Mouse (Mus musculus) layer of hippocampus, postnatal 14 days (tissue): ENCODE results near the gene Kmt5b. TPM values are rescaled to one million over a fixed set of nuclear protein-coding genes. Genes with fewer than 3 reads are reported as not detected.

ENCODE experiments used
- DNase-seq, 2 experiments: peaks; one replicate each; pipeline ENCODE4 v3.0.0; 2021 to 2022; ENCODE audit warnings: low spot score in 2 of 2, mixed read lengths in 1 of 2
- total RNA-seq, 2 experiments: library from RNA; stranded (reverse); gene quantifications; 2 replicates each; pipeline ENCODE4 v1.2.3; 2021

The Kmt5b gene
- total RNA-seq, 2 experiments from 2014 or later, result 59.0 to 61.5 TPM

DNA sequence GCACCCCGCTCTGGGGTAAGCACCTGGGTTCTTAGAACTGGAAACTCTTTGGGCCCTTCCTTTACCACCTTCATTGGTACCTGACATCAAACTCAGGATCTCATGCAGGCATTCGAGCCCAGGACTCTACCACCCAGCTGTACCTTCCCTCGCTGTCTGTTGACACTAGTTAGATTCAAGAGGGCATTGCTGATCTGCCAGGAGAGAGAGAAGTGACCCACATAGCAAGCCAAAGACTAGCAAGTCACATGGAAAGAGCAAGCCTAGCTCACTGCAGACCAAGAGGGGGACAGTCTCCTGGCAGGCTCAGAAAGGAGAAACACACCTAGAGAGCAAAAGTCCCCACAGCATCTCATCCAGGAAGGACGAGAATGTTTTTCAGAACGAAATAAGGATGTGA is 73.5 kb downstream of the Kmt5b start:
- no peak for DNase-seq

DNA sequence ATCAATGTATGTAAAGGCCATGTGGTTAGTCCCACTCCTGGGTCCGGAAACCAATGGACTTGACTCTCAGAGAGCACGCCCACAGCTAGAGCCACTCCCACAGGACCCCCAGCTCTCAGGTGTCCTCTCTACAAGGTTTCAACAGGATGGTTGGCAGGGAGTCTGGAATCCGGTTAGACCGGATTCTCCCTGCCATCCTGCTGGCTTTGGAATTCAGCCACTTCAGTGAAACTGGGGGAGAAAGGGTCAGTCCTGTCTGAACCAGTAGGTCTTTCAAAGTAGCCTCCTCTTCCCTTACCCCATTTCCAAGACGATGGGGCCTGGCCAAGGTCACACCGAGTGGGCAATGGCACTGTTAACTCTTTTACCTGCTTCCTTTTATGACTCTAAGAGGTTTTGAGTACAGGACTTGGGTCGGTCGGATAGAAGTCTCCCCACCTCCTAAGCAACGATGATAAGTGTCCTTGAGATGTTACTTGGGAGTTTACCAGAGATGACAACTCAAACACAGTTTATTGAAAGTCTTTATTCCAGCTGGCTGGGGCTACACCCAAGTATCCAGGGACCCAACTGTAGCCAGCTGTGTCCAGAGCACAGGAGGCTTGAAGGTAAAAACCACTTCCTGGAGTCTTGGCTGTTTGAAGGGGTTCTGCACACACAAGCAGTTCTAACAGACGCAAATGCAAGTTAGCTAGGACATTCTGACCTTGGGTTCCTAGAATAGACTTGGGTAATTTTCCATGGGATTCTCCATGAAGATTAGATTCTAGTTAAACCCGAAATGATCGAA is 75.3 kb downstream of the Kmt5b start:
- DNase-seq, result no peak

DNA sequence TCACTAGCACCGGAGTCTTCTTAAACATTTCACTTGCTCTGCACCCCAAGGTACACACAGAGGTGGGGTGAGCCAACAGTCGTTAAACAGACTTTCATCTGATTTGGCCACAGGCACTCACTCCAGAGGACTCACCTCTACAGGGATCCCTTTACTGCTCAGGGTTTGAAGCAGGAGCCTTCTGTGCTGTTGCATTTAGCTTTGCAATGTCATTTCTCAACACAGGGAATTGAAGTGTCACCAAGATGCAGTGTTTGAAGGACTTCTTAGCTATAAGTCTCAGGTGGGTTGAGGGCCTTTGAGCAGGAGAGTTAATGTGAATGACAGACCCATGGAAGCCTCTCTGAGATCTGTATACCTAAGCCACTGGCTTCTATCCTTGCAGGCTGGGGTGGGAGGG is 76.4 kb downstream of the Kmt5b start:
- no peak for DNase-seq

DNA sequence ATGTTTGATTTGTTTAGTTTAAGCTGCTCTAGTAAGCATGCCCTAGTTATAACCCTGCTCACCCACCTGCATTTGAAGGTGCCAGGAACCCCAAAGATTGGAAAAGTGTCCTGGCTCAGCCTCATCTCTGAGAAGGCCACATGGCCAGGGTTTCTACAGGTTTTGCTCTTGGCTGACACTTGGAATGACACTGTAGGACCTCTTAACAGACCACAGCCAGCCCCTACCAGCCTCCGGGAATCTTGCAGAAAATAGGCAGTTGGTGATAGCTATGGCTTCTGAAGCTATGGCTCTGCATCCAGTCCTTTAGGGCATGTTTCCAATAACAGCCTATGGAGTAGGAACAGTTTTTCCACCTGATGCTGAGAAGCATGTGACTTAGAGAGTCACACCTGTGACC is 77.6 kb downstream of the Kmt5b start:
- DNase-seq, result no peak

DNA sequence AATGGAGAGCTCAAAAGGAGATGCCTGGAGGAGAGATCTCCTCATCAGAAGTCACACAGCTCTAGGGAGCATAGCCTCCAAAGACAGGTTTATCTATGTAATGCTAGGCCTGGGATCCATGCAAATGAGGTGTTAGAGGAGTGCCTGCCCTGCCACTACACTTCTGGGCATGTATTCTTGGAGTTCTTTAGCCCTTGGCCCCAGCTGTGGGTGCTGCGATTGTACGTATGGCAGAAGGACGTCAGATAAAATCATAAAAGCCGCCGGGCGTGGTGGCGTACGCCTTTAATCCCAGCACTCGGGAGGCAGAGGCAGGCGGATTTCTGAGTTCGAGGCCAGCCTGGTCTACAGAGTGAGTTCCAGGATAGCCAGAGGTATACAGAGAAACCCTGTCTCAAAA is 78.1 kb downstream of the Kmt5b start:
- DNase-seq, result no peak

DNA sequence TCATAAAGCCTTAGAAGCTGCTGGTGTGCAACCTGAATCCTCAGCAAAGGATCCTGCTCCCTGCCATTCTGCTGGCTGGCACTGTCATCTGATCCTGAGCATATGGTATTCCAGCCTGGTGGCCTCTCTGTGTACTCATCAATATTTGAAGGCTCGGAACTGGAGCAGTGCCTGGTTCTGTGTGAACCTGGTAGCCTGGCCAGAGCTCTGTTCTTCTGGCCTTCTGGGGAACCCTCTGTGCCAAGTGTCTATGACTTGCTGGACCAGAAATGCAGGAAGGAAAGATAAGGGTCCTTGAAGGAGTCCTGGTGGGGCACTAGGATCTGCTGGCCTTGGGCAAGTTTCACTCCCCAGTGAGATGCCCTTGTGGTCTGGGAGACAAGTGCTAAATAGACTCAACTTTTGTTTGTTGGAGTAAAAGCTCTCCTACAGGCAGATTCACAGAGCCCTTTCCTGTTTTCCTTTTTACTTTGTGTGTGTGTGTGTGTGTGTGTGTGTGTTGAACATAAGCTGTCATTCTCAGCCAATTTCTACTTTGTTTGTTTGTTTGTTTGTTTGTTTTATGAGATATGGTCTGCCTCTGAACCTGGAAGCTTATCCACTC is 78.7 kb downstream of the Kmt5b start:
- peak in 1 of 2 experiments; percentile 28 for DNase-seq

DNA sequence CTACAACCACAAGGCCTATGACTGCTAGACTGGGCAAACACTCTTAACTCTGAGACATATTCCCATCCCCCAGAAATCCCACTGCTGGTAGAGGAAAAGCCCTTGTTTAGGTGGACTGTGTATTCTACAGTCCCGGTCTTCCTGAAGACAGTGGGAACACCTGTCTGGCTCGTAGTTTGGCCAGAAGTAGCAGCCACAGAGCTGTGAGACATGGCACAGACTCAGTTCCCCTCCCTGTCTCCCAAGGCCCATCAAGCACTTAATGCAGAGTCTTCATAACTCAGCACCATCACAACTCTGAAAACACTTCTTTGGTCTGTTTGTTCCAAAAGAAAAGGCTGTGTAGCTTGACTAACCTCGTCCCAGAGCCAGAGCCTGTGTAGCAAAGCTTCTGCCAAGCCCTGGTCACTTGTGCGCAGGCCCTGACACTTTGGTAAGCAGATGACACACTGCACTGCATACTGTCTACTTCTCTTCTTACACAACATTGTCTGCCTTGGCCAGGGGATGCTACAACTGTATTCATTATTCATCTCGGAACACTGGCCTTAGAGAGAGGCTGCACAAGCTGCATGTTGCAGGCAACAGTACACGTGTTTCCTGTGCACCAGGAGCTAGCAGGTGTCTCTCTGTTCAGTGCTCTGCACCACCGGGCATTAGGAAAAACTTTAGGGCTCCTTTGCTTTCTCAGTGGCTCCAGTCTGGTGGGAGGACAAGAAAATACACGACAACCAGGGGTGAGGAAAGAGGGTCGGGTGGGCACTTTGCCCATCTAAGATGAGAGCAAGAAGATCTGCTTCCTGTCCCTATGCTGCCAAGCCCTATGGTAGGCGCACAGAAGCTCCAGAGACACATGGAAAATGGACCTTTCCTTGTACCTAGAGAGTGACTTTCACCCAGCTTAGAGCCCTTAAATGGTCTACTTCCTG is 79.7 kb downstream of the Kmt5b start:
- DNase-seq, result no peak

DNA sequence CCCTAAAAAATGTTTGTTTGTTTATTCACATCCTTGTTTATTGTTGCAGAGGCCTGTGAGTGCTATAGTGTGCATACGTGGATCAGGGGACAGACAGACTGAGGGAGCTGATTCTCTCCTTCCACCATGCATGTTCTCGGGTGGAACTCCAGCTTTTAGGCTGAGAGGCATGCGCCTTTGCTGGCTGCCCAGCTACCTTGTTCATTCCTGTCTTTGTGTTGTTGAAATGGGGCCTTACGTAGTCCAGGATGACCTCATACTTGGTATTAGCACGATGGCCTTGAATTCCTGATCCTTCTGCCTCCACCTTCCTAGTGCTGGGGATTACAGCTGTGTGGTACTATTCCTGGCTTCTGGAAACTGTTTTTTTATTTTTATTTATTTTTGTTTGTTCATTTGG is 80.5 kb downstream of the Kmt5b start:
- DNase-seq, result no peak

DNA sequence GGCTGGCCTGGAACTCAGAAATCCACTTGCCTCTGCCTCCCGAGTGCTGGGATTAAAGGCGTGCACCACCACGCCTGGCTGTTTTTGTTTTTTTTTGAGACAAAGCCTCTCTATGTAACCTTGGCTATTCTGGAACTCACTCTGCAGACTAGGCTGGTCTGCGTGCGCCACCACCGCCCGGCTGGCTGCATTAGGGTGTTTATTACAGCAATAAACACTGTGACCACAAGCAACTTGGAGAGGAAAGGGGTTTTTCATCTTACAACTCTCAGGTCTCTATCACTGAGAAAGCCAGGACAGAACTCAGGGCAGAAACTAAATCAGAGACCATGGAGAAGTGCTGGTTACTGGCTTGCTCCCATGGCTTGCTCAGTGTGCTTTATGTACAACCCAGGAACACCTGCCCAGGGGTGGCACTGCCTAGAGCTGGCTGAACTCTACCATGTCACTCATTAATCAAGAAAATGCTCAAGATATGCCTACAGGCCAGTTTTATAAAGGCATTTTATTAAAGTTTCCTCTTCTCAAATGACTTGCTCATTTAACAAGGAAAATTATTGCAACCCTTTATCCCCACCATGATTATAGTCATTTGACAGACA is 81.1 kb downstream of the Kmt5b start:
- no peak for DNase-seq

DNA sequence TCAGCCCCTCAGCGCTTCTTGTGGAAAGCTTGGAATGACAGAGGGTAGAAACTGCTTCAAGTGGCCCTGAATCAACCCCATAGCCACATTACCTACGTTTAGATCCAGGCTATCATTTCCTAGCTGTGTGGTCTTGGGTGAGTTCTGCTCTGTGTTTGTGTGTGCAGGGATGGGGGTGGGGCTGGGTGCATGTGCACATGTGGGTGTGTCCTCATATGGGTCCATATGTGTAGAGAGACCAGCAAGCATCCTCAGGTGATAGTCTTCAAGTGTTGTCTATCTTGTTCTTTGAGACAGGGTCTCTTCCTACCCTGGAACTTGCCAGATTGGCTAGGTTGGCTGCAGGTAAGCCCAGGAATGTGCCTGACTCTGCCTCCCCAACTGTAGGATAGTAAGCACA is 82.0 kb downstream of the Kmt5b start:
- no peak for DNase-seq

DNA sequence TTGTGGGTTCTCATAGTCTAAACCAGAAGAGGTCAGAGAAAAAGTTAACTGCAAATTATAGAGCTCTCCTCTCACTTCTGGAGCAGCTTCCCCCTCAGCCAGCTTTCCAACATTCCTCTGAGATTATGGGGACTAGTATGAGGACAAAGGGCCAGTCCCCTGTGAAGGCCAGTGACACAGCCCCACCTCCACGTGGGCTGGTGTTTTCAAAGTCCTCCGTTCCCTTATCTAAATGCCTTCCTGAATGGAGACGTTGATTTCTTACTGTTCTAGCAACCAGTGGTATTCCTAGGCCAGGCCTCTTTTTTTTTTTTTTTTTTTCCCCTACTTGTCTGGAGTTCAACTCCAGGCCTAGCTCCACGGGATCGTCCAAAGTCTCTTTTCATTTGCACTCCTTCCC is 82.9 kb downstream of the Kmt5b start:
- no peak for DNase-seq

DNA sequence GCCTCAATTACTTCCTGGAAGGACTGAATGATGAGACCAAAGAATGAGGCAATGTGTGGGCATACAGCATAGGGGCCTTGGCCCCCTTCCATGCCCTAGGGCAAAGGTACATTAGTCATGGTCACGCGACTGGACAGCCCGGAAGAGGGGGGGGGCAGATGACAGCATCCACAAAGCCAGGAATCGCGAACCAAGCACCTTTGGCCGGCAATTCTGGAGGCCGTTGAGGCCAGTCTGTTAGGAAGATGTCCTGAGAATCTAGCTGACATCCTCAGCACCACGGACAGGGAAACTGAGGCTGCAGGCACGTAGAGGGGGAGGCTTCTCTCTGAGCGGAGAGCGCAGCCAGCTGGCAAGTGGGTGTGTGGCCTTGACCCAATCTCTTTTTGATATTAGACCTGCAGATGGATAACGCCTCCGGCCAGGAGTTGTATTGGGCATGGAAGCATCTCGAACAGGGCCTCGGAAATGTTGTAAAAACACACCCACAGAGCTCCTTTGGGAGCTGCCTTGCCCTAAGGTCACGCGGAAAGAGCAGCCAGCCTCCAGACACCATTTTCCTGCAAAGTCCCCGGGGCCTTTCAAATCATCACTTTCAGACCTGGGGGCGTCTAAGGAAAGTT is 83.7 kb downstream of the Kmt5b start:
- DNase-seq, result peak in 1 of 2 experiments; percentile 24

DNA sequence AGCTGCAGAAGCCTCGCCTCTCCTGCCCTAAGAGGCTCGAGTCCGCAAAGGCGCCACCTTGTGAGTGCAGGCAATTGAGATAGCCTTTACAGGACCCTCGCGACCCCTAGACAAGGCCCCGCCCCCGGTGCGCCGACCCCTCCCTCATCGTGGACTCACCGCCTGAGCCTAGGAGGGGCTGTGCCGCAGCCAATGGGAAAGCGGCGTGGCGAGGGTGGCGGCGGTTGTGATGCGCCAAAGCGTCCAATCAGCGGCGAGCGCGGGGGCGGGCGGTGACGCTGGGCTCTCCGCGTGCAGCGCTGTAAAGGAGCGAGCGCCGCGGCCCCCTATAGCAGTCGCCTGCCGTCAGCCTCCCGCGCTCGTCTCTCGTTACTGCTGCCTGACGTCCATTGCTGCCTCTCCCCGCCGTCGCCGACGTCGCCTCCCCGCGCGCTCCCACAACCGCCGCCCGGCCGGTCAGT is 84.3 kb downstream of the Kmt5b start, which contains the start of gene Chka:
TSS of gene Chka (plus strand) at position 272 of the 461 bp plus-strand sequence.
- peak; percentile 97 to 98 for DNase-seq

DNA sequence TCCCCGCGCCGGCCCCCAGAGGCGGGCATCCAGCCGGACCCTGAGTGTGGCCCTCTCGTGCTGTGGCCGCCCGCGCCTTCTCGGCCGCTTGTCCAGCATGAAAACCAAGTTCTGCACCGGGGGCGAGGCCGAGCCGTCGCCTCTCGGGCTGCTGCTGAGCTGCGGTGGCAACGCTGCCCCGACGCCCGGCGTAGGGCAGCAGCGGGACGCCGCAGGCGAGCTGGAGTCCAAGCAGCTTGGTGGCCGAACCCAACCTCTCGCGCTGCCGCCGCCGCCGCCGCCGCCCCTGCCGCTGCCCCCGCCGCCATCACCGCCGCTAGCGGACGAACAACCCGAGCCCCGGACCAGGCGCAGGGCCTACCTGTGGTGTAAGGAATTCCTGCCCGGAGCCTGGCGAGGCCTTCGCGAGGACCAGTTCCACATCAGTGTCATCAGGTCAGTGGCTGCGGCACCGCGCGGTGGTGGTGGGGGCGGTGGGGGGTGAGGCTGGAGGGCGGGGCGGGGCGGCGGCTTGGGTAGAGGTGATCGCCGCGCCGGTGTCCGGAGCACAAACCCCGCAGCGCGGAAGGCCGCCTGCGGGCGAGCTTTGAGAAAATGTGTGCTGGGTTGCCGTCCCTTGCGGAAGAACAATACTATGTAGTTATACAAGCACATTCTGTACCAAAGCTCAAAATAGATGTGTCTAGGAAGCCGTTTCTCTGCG is 84.9 kb downstream of the Kmt5b start:
- peak in 1 of 2 experiments; percentile 50 for DNase-seq

DNA sequence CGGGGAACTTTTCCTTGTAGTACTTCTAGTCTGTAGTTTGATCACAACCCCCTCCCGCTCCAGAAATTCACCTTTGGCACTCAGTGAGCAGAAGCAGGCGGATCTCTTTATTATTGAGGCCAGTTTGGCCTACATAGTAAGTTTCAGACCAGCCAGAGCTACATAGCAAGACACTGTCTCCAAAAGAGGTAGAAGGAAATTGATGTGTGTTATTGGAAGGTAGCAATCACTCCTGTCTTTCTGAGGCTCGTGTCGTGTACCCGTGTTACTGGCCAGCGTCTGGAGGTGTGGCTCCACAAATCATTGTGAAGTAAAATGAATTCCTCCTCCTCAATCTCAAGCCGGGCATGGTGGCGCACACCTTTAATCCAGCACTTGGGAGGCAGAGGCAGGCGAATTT is 85.9 kb downstream of the Kmt5b start:
- no peak for DNase-seq

DNA sequence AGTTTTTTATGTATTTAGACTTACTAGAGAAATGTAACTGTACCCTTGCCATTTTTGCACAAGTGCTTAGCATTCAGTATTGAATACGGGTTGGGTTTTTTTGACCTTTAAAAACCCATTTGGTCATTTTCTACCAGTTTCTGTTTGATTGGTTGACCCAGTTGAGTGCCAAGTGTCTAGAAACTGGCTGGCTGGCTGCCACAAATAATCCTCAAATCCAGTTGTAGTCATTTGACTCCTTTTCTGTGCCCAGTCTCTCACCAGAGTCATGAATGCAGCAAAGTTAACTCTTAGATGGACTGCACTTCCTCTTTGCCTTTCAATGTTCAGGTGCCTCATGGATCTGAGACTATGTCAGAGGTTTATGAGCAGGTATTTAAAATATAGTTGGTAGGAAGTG is 86.7 kb downstream of the Kmt5b start:
- peak in 1 of 2 experiments; percentile 40 for DNase-seq

DNA sequence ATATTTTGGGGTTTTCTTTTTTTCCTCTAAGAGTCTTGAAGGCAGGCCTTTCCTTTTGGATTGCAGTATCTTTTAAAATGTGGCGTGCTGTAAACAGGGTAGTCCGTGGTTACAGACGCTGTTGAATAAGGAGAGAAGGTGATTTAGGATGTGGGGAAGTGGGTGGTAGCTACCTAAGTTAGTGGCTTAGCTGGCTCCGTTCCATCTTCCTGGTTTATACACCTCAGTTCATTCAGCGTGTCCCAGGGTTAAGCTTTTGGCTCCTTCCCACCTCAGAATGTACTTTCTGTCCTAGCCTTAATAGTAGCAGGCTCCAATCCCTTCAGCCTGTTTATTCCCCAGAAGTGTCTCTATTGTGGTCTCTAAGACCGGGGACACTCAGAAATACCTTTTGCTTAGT is 87.9 kb downstream of the Kmt5b start:
- DNase-seq, result no peak

DNA sequence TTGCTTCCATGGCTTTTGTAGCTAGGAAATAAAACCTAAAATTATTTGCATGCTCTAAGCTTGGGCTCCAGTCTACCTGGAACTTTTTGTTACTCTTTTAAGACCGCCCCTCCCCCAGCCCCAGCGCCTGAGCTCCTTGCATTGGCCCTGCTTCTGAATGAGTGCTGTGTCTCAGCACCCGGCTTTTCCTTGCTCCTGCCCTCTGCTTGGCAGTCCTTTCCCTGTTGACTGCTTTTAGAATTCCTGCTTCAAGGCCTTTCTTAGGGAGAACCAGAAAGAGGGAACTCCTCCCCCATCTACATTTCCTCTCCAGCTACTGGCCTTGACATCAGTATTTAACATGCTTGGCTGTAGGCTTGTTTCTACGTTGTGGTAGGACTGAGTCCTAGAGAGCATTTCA is 88.4 kb downstream of the Kmt5b start:
- DNase-seq, result peak; percentile 35 to 61

DNA sequence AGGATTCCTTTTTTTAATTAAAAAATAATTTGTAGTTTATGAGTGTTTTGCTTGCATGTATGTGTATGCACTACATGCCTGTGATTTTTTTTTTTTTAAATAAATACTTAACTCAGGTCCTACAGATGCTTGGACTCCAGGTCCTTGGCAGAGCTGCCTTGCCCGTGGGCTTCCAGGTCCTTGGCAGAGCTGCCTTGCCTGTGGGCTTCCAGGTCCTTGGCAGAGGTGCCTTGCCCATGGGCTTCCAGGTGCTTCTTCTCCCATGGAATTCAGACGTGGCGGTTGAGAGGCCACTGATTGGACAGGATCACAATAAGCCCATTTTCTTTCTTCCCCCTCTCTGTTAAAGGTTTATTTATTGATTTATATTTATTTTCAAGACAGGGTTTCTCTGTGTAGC is 90.0 kb downstream of the Kmt5b start:
- no peak for DNase-seq

DNA sequence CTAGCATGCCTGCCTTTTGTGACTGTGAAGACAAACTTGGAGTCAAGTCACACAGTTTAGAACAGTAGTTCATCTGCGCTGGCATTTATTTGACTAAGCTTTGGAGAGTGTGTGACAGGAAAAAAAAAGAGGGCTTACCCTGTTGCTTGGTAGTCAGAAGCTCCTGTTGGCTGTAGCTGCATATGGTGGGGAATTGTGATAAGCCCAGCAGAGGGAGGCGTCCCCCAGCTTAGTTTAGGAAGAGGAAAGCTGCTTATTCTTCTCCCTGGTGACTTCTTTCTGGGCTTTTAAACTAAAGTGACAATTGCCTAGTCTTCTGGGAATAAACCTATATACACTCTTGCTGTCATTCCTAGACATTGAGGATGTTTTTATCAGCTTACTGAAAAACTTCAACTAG is 95.5 kb downstream of the Kmt5b start:
- DNase-seq, result peak in 1 of 2 experiments; percentile 18
